Mouse (Mus musculus): ENCODE measurements around the gene Nrxn2.

GRCm38 (mm10) chr19:6467374-6467979, 48.9 kb downstream of the Nrxn2 start:
- TF ChIP-seq CTCF (conservative IDR thresholded peaks at IDR 0.05; ENCODE audit: low read length) (no peak), POU5F1 (IDR thresholded peaks at IDR 0.05; ENCODE audit: borderline replicate concordance, low read length) (no peak)

Measured in E14TG2a.4 (cell line).